Mouse (Mus musculus): ENCODE results near the gene Syap1. TPM values are rescaled to one million over a fixed set of nuclear protein-coding genes. Genes with fewer than 3 reads are reported as not detected.

The Syap1 gene
- 10.6 and 12.3 TPM in 2 replicates for polyA plus RNA-seq (2012; rRNA removed)

GRCm38 (mm10) chrX:162887931-162888511 lies at the start of gene Syap1:
Gene Syap1 (minus strand): TSS chrX:162888447.

GRCm38 (mm10) chrX:162900938-162901337 lies 12.7 kb upstream of the Syap1 start, which contains the start of gene Ctps2:
Gene Ctps2 (plus strand): TSS chrX:162901238.

GRCm38 (mm10) chrX:162829203-162829708 lies 59.0 kb downstream of the Syap1 start, which contains the start of gene Txlng:
Gene Txlng (minus strand): TSS chrX:162829454.

Other genes with a start within 250 kb of the Syap1 start
- 1.9 and 2.0 TPM in 2 replicates for gene Reps2, start 244.8 kb downstream of the Syap1 start, polyA plus RNA-seq (2012; rRNA removed)
- gene Rbbp7, start 128.0 kb downstream of the Syap1 start, polyA plus RNA-seq (2012; rRNA removed) = 31.8 and 35.2 TPM in 2 replicates
- gene Txlng, start 59.0 kb downstream of the Syap1 start, polyA plus RNA-seq (2012; rRNA removed) = 1.2 TPM in 2 replicates
- gene Ctps2, start 12.8 kb upstream of the Syap1 start, polyA plus RNA-seq (2012; rRNA removed) = 3.7 and 4.8 TPM in 2 replicates
- gene S100g, start 76.2 kb upstream of the Syap1 start, polyA plus RNA-seq (2012; rRNA removed) = 3.8 and 18.3 TPM in 2 replicates

All from colon, adult 2 months (tissue).